Mouse (Mus musculus): ENCODE results near the gene Mrpl33. TPM values are rescaled to one million over a fixed set of nuclear protein-coding genes. Genes with fewer than 3 reads are reported as not detected.

Mrpl33 gene
- polyA plus RNA-seq, 1 experiment, result 7.9 TPM

- H3K4me1 ChIP-seq (ENCODE audit: control insufficient read depth, insufficient read depth, insufficient read length, low read length), result no peaks in the 10 kb centered on the region
- H3K4me3 ChIP-seq (ENCODE audit: low read depth, low read length), result no peak overlapping the region
- no peaks in the 10 kb centered on the region for H3K36me3 ChIP-seq (ENCODE audit: control insufficient read depth, insufficient read depth, low read length)
- H3K27ac ChIP-seq (ENCODE audit: insufficient read depth, low read depth, low read length), result no peak overlapping the region
- no peak for TF ChIP-seq CTCF (IDR thresholded peaks at IDR 0.05; ENCODE audit: extremely low read depth, insufficient read length, insufficient replicate concordance, low read depth, low read length)
- no peak for TF ChIP-seq POLR2A (IDR thresholded peaks at IDR 0.05; ENCODE audit: low read depth, low read length)
- no peaks in the 10 kb centered on the region for H3K27me3 ChIP-seq (ENCODE audit: control insufficient read depth, insufficient read depth, low read length)
These were observed 96.5 kb downstream of the Mrpl33 start for GRCm38 (mm10) chr5:31693191-31693590.

GRCm38 (mm10) chr5:31696971-31697643, 100.4 kb downstream of the Mrpl33 start, which contains the start of gene Rbks:
Gene Rbks (minus strand): TSS chr5:31697627.
- WGBS, result 4% methylated on average over 18 of the region's 18 CpGs
- Histone ChIP-seq H3K27me3 (ENCODE audit: control insufficient read depth, insufficient read depth, low read length) (no peaks in the 10 kb centered on the region), H3K4me3 (ENCODE audit: low read depth, low read length) (peak within 1 kb of the TSS; percentile 66), H3K4me1 (ENCODE audit: control insufficient read depth, insufficient read depth, insufficient read length, low read length) (no peaks in the 10 kb centered on the region), H3K27ac (ENCODE audit: insufficient read depth, low read depth, low read length) (peak within 1 kb of the TSS; percentile 98), H3K36me3 (ENCODE audit: control insufficient read depth, insufficient read depth, low read length) (peaks cover 2% of the 10 kb centered on the region; the same call in 1 of the 2 replicates)
- TF ChIP-seq POLR2A (IDR thresholded peaks at IDR 0.05; ENCODE audit: low read depth, low read length) (no peak), CTCF (IDR thresholded peaks at IDR 0.05; ENCODE audit: extremely low read depth, insufficient read length, insufficient replicate concordance, low read depth, low read length) (no peak)

GRCm38 (mm10) chr5:31697644-31698296, 101.0 kb downstream of the Mrpl33 start, which contains the start of gene Babam2:
Gene Babam2 (plus strand): TSS chr5:31697684.
- Histone ChIP-seq H3K4me1 (ENCODE audit: control insufficient read depth, insufficient read depth, insufficient read length, low read length) (no peaks in the 10 kb centered on the region), H3K27me3 (ENCODE audit: control insufficient read depth, insufficient read depth, low read length) (no peaks in the 10 kb centered on the region), H3K27ac (ENCODE audit: insufficient read depth, low read depth, low read length) (peak within 1 kb of the TSS; percentile 98), H3K36me3 (ENCODE audit: control insufficient read depth, insufficient read depth, low read length) (peaks cover 5% of the 10 kb centered on the region; the same call in 1 of the 2 replicates), H3K4me3 (ENCODE audit: low read depth, low read length) (peak within 1 kb of the TSS; percentile 66)
- peak; percentile 84 for TF ChIP-seq POLR2A (IDR thresholded peaks at IDR 0.05; ENCODE audit: low read depth, low read length)
- TF ChIP-seq CTCF (IDR thresholded peaks at IDR 0.05; ENCODE audit: extremely low read depth, insufficient read length, insufficient replicate concordance, low read depth, low read length), result no peak
- WGBS, result under 1% methylated on average over 71 of the region's 71 CpGs

- peak overlapping the region; percentile 98 for H3K27ac ChIP-seq (ENCODE audit: insufficient read depth, low read depth, low read length)
- H3K4me1 ChIP-seq (ENCODE audit: control insufficient read depth, insufficient read depth, insufficient read length, low read length), result no peaks in the 10 kb centered on the region
- WGBS, result under 1% methylated on average over 16 of the region's 16 CpGs
- no peaks in the 10 kb centered on the region for H3K27me3 ChIP-seq (ENCODE audit: control insufficient read depth, insufficient read depth, low read length)
- TF ChIP-seq CTCF (IDR thresholded peaks at IDR 0.05; ENCODE audit: extremely low read depth, insufficient read length, insufficient replicate concordance, low read depth, low read length), result no peak
- TF ChIP-seq POLR2A (IDR thresholded peaks at IDR 0.05; ENCODE audit: low read depth, low read length), result no peak
- H3K4me3 ChIP-seq (ENCODE audit: low read depth, low read length), result peak overlapping the region; percentile 66
- peaks cover 5% of the 10 kb centered on the region; the same call in 1 of the 2 replicates for H3K36me3 ChIP-seq (ENCODE audit: control insufficient read depth, insufficient read depth, low read length)
These were observed 101.6 kb downstream of the Mrpl33 start for GRCm38 (mm10) chr5:31698297-31698726.

GRCm38 (mm10) chr5:31698931-31699330, 102.2 kb downstream of the Mrpl33 start:
- Histone ChIP-seq H3K4me1 (ENCODE audit: control insufficient read depth, insufficient read depth, insufficient read length, low read length) (no peaks in the 10 kb centered on the region), H3K27me3 (ENCODE audit: control insufficient read depth, insufficient read depth, low read length) (no peaks in the 10 kb centered on the region), H3K4me3 (ENCODE audit: low read depth, low read length) (no peak overlapping the region), H3K36me3 (ENCODE audit: control insufficient read depth, insufficient read depth, low read length) (peaks cover 7% of the 10 kb centered on the region; the same call in 1 of the 2 replicates), H3K27ac (ENCODE audit: insufficient read depth, low read depth, low read length) (no peak overlapping the region)
- 25% methylated on average over 4 of the region's 4 CpGs for WGBS
- TF ChIP-seq CTCF (IDR thresholded peaks at IDR 0.05; ENCODE audit: extremely low read depth, insufficient read length, insufficient replicate concordance, low read depth, low read length) (no peak), POLR2A (IDR thresholded peaks at IDR 0.05; ENCODE audit: low read depth, low read length) (no peak)

- Histone ChIP-seq H3K27me3 (ENCODE audit: control insufficient read depth, insufficient read depth, low read length) (no peaks in the 10 kb centered on the region), H3K36me3 (ENCODE audit: control insufficient read depth, insufficient read depth, low read length) (peaks cover 10% of the 10 kb centered on the region), H3K27ac (ENCODE audit: insufficient read depth, low read depth, low read length) (no peak overlapping the region), H3K4me3 (ENCODE audit: low read depth, low read length) (no peak overlapping the region), H3K4me1 (ENCODE audit: control insufficient read depth, insufficient read depth, insufficient read length, low read length) (no peaks in the 10 kb centered on the region)
- TF ChIP-seq CTCF (IDR thresholded peaks at IDR 0.05; ENCODE audit: extremely low read depth, insufficient read length, insufficient replicate concordance, low read depth, low read length) (no peak), POLR2A (IDR thresholded peaks at IDR 0.05; ENCODE audit: low read depth, low read length) (no peak)
These were observed 102.7 kb downstream of the Mrpl33 start for GRCm38 (mm10) chr5:31699397-31699796.

- Histone ChIP-seq H3K36me3 (ENCODE audit: control insufficient read depth, insufficient read depth, low read length) (peaks cover 15% of the 10 kb centered on the region), H3K4me1 (ENCODE audit: control insufficient read depth, insufficient read depth, insufficient read length, low read length) (no peaks in the 10 kb centered on the region), H3K27ac (ENCODE audit: insufficient read depth, low read depth, low read length) (no peak overlapping the region), H3K27me3 (ENCODE audit: control insufficient read depth, insufficient read depth, low read length) (no peaks in the 10 kb centered on the region), H3K4me3 (ENCODE audit: low read depth, low read length) (no peak overlapping the region)
- TF ChIP-seq POLR2A (IDR thresholded peaks at IDR 0.05; ENCODE audit: low read depth, low read length), result no peak
- TF ChIP-seq CTCF (IDR thresholded peaks at IDR 0.05; ENCODE audit: extremely low read depth, insufficient read length, insufficient replicate concordance, low read depth, low read length), result no peak
- WGBS, result 92% methylated on average over 5 of the region's 5 CpGs
These were observed 108.2 kb downstream of the Mrpl33 start for GRCm38 (mm10) chr5:31704971-31705370.
